Mouse (Mus musculus) neural tube, embryonic 14.5 days (tissue): Measurements from ENCODE around the gene Gm3072. TPM values are rescaled to one million over a fixed set of nuclear protein-coding genes. Genes with fewer than 3 reads are reported as not detected.

Source experiments
- polyA plus RNA-seq: library from polyadenylated mRNA; unstranded; fragments of >200 nt; fragmentation: Nextera tagmentation; extraction: Ambion mirVana; gene quantifications from 2 replicates; pipeline ENCODE4 v1.2.1, GENCODE M21; 2014

Gene Gm3072
- polyA plus RNA-seq, 1 experiment from 2014 or later: not detected

Other genes with a start within 250 kb of the Gm3072 start
- gene Gm7945, start 238.2 kb downstream of the Gm3072 start, polyA plus RNA-seq: 0.18 TPM in 1 of 2 replicates, not detected in the other
- not detected in 2 replicates for gene Gm6482, start 216.3 kb downstream of the Gm3072 start, polyA plus RNA-seq
- not detected in 2 replicates for gene Gm7954, start 171.1 kb downstream of the Gm3072 start, polyA plus RNA-seq
- not detected in 2 replicates for gene Gm3486, start 135.1 kb downstream of the Gm3072 start, polyA plus RNA-seq
- gene Gm7970, start 69.0 kb downstream of the Gm3072 start, polyA plus RNA-seq: not detected in 2 replicates
- not detected in 2 replicates for gene 1700049E17Rik2, start 51.4 kb downstream of the Gm3072 start, polyA plus RNA-seq
- gene Gm3676, start 21.9 kb upstream of the Gm3072 start, polyA plus RNA-seq: not detected in 2 replicates
- gene Gm8068, start 77.3 kb upstream of the Gm3072 start, polyA plus RNA-seq: not detected in 2 replicates
- not detected in 2 replicates for gene Gm7929, start 126.0 kb upstream of the Gm3072 start, polyA plus RNA-seq
- gene Gm47189, start 147.8 kb upstream of the Gm3072 start, polyA plus RNA-seq: not detected in 2 replicates